Mouse (Mus musculus) olfactory bulb, adult 2 months (tissue): ENCODE measurements around the gene Cdk5rap3.

Source experiments
- CTCF ChIP-seq: fragments of 200-500 bp; IDR thresholded peaks from 2 replicates; pipeline ENCODE4 v1.5.1; 2012; ENCODE audit warnings: low read depth, mild to moderate bottlenecking, low read length, moderate library complexity; ENCODE audit not compliant: insufficient read depth
- POLR2A ChIP-seq: fragments of 200-500 bp; IDR thresholded peaks from 2 replicates; pipeline ENCODE4 v1.6.1; 2012; ENCODE audit warnings: mild to moderate bottlenecking, low read depth, low read length, moderate library complexity; ENCODE audit not compliant: insufficient read depth

GRCm38 (mm10) chr11:96928088-96928487 is 11.8 kb upstream of the Cdk5rap3 start, which contains the start of gene Prr15l:
- TF ChIP-seq CTCF (no peak), POLR2A (no peak)
